Mouse (Mus musculus): ENCODE measurements around the gene Ptprc. TPM values are rescaled to one million over a fixed set of nuclear protein-coding genes. Genes with fewer than 3 reads are reported as not detected.

The Ptprc gene
- total RNA-seq, 4 experiments from 2014 or later, result 3.0 to 12.1 (median 6.1) TPM

GRCm38 (mm10) chr1:138040556-138040955, 135.0 kb downstream of the Ptprc start:
- DNase-seq (ENCODE audit: low spot score in 2 of 2), result no peak

DNA sequence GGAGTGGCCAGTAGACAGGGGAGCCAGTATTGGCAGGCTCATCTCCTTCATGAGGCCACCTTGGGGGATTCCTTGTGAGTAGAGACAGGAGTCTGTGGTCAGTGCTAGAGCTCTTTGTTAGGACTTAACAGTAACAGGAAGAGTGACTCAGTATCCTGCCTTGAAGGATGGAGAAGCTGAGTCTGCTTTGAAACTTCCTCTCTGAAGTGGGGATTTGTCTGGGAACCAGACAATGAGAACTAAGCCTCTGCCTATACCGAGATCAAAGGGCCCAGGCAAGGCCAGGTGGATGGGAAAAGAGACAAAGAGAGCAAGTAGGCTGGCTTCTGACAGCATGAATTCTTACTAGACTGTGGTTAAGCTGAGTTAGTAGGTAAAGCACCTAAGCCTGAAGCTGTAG, 136.3 kb downstream of the Ptprc start:
- no peak for DNase-seq (ENCODE audit: low spot score in 2 of 2)

GRCm38 (mm10) chr1:138037484-138037883, 138.0 kb downstream of the Ptprc start:
- no peak for DNase-seq (ENCODE audit: low spot score in 2 of 2)

DNA sequence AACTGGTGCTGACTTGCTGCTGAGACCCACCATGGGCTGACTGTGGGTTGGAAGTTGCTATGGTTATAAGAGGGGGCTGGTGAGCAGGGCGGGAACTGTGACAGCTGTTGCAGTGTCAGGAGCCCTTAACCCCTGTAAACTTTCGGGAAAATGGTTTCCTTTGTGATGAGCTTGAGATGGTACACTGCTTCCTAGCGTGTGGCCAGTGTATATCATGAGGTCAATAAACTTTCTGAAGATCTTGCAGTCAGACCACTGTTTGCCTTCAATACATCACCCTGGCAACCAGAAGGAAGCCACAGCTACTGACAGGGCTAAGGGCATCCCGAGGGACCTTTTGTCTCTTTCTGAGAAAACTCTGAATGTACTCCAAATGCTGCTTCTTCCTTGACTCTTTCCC, 145.9 kb downstream of the Ptprc start:
- DNase-seq (ENCODE audit: low spot score in 2 of 2), result no peak

GRCm38 (mm10) chr1:138025298-138025697, 150.2 kb downstream of the Ptprc start:
- DNase-seq (ENCODE audit: low spot score in 2 of 2), result no peak

GRCm38 (mm10) chr1:138023601-138024000, 151.9 kb downstream of the Ptprc start:
- no peak for DNase-seq (ENCODE audit: low spot score in 2 of 2)

GRCm38 (mm10) chr1:138022918-138023295, 152.6 kb downstream of the Ptprc start:
- DNase-seq (ENCODE audit: low spot score in 2 of 2), result no peak

GRCm38 (mm10) chr1:138021962-138022917, 153.3 kb downstream of the Ptprc start:
- DNase-seq (ENCODE audit: low spot score in 2 of 2), result no peak

Other genes starting within 250 kb of the Ptprc start
- not detected for gene Atp6v1g3, start 98.0 kb upstream of the Ptprc start, total RNA-seq (2022)